Mouse (Mus musculus): ENCODE measurements around the gene Qrfpr.

DNA sequence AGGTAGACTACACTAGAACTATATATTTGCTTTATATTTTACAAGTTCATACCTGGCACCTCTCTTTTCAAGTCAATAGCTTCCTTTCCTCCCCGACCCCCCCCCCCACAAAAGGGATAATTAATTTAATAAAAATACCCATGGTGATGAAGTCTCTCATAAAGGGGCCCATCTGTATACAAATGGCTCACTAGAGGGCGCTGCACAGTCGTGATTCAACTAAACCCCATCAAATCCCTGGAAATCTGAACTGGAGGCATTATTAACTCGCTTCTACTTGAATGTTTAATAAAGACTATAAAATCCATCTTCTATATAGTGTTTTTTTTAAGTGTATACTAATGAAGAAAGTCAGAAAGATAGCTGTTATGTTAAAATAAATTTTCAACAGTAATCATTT is 40.6 kb downstream of the Qrfpr start:
- no peak for TF ChIP-seq USF1 (IDR thresholded peaks at IDR 0.05; ENCODE audit: low read depth)
- no peak for TF ChIP-seq CTCF (IDR thresholded peaks at IDR 0.05; ENCODE audit: control insufficient read depth, insufficient read depth, insufficient read length)
- no peak for TF ChIP-seq CEBPB (IDR thresholded peaks at IDR 0.05; ENCODE audit: low read depth)
- no peak for TF ChIP-seq MYOG (IDR thresholded peaks at IDR 0.05; ENCODE audit: control insufficient read depth, extremely low read depth, insufficient read length)
- no peak for TF ChIP-seq FOSL1 (IDR thresholded peaks at IDR 0.05; ENCODE audit: insufficient read depth, low read length, poor library complexity, severe bottlenecking)
- TF ChIP-seq MAX (IDR thresholded peaks at IDR 0.05), result no peak
